Mouse (Mus musculus): ENCODE measurements around the gene Fmnl2. TPM values are rescaled to one million over a fixed set of nuclear protein-coding genes. Genes with fewer than 3 reads are reported as not detected.

The Fmnl2 gene
- polyA plus RNA-seq, 1 experiment from 2014 or later = 13.7 TPM

GRCm38 (mm10) chr2:52843861-52844260, 13.8 kb upstream of the Fmnl2 start:
- no peak for ATAC-seq (ENCODE audit: insufficient number of reproducible peaks, insufficient read depth, low FRiP score, low TSS enrichment, low read depth)
- WGBS = 68% methylated on average over 2 of the region's 2 CpGs
- peaks cover 2% of the 10 kb centered on the region; the same call in 1 of the 2 replicates for H3K4me1 ChIP-seq

GRCm38 (mm10) chr2:52844936-52845752, 12.5 kb upstream of the Fmnl2 start:
- ATAC-seq (ENCODE audit: insufficient number of reproducible peaks, insufficient read depth, low FRiP score, low TSS enrichment, low read depth) = no peak
- no peak overlapping the region for H3K27ac ChIP-seq

More at GRCm38 (mm10) chr2:52843861-52844260, 13.8 kb upstream of the Fmnl2 start:
- Histone ChIP-seq H3K36me3 (no peaks in the 10 kb centered on the region), H3K9me3 (no peaks in the 10 kb centered on the region), H3K9ac (no peak overlapping the region), H3K4me2 (no peak overlapping the region), H3K27ac (no peak overlapping the region), H3K27me3 (peaks cover 7% of the 10 kb centered on the region; the same call in 1 of the 2 replicates), H3K4me3 (no peak overlapping the region)

GRCm38 (mm10) chr2:52846506-52846905, 11.2 kb upstream of the Fmnl2 start:
- H3K36me3 ChIP-seq = no peaks in the 10 kb centered on the region
- ATAC-seq (ENCODE audit: insufficient number of reproducible peaks, insufficient read depth, low FRiP score, low TSS enrichment, low read depth) = no peak
- H3K9me3 ChIP-seq = no peaks in the 10 kb centered on the region
- H3K4me3 ChIP-seq = no peak overlapping the region
- H3K4me1 ChIP-seq = peaks cover 6% of the 10 kb centered on the region; the same call in 1 of the 2 replicates
- peaks cover 7% of the 10 kb centered on the region; the same call in 1 of the 2 replicates for H3K27me3 ChIP-seq
- no peak overlapping the region for H3K4me2 ChIP-seq
- H3K9ac ChIP-seq = no peak overlapping the region
- H3K27ac ChIP-seq = no peak overlapping the region
- WGBS = 32% methylated on average over 3 of the region's 3 CpGs

More at GRCm38 (mm10) chr2:52844936-52845752, 12.5 kb upstream of the Fmnl2 start:
- peaks cover 6% of the 10 kb centered on the region; the same call in 1 of the 2 replicates for H3K4me1 ChIP-seq
- H3K36me3 ChIP-seq = no peaks in the 10 kb centered on the region
- H3K4me3 ChIP-seq = no peak overlapping the region
- no peak overlapping the region for H3K9ac ChIP-seq
- no peak overlapping the region for H3K4me2 ChIP-seq
- WGBS = 65% methylated on average over 14 of the region's 14 CpGs
- H3K9me3 ChIP-seq = no peaks in the 10 kb centered on the region
- peaks cover 7% of the 10 kb centered on the region; the same call in 1 of the 2 replicates for H3K27me3 ChIP-seq

GRCm38 (mm10) chr2:52849092-52849491, 8.6 kb upstream of the Fmnl2 start:
- Histone ChIP-seq H3K4me2 (no peak overlapping the region), H3K27me3 (peaks cover 7% of the 10 kb centered on the region; the same call in 1 of the 2 replicates), H3K9ac (no peak overlapping the region), H3K9me3 (no peaks in the 10 kb centered on the region), H3K4me1 (peaks cover 6% of the 10 kb centered on the region; the same call in 1 of the 2 replicates), H3K36me3 (no peaks in the 10 kb centered on the region), H3K27ac (no peak overlapping the region), H3K4me3 (no peak overlapping the region)
- no peak for ATAC-seq (ENCODE audit: insufficient number of reproducible peaks, insufficient read depth, low FRiP score, low TSS enrichment, low read depth)
- 65% methylated on average over 3 of the region's 3 CpGs for WGBS

GRCm38 (mm10) chr2:52858529-52859465, 1.1 kb downstream of the Fmnl2 start:
- H3K9ac ChIP-seq = peak overlapping the region; percentile 86
- peak overlapping the region; percentile 79 for H3K4me2 ChIP-seq
- WGBS = 1% methylated on average over 46 of the region's 46 CpGs
- H3K27ac ChIP-seq = peak overlapping the region; percentile 90
- no peaks in the 10 kb centered on the region for H3K27me3 ChIP-seq
- peak; percentile 13; the same call in 1 of the 2 replicates for ATAC-seq (ENCODE audit: insufficient number of reproducible peaks, insufficient read depth, low FRiP score, low TSS enrichment, low read depth)
- H3K9me3 ChIP-seq = no peaks in the 10 kb centered on the region
- peak overlapping the region; percentile 85 for H3K4me3 ChIP-seq
- peaks cover 37% of the 10 kb centered on the region for H3K4me1 ChIP-seq
- no peaks in the 10 kb centered on the region for H3K36me3 ChIP-seq

GRCm38 (mm10) chr2:52859466-52859840, 1.8 kb downstream of the Fmnl2 start:
- Histone ChIP-seq H3K27me3 (no peaks in the 10 kb centered on the region), H3K27ac (peak overlapping the region; percentile 90)

GRCm38 (mm10) chr2:52860111-52860775, 2.6 kb downstream of the Fmnl2 start:
- H3K36me3 ChIP-seq = no peaks in the 10 kb centered on the region
- no peaks in the 10 kb centered on the region for H3K27me3 ChIP-seq
- H3K9ac ChIP-seq = peak overlapping the region; percentile 86
- H3K4me3 ChIP-seq = peak overlapping the region; percentile 85
- H3K4me2 ChIP-seq = peak overlapping the region; percentile 79
- peak overlapping the region; percentile 90 for H3K27ac ChIP-seq
- no peaks in the 10 kb centered on the region for H3K9me3 ChIP-seq
- ATAC-seq (ENCODE audit: insufficient number of reproducible peaks, insufficient read depth, low FRiP score, low TSS enrichment, low read depth) = no peak
- WGBS = 8% methylated on average over 8 of the region's 8 CpGs
- H3K4me1 ChIP-seq = peaks cover 37% of the 10 kb centered on the region

More at GRCm38 (mm10) chr2:52859466-52859840, 1.8 kb downstream of the Fmnl2 start:
- WGBS = 2% methylated on average over 7 of the region's 7 CpGs
- Histone ChIP-seq H3K4me3 (peak overlapping the region; percentile 85), H3K4me2 (peak overlapping the region; percentile 79), H3K9me3 (no peaks in the 10 kb centered on the region), H3K36me3 (no peaks in the 10 kb centered on the region), H3K9ac (peak overlapping the region; percentile 86), H3K4me1 (peaks cover 37% of the 10 kb centered on the region)
- ATAC-seq (ENCODE audit: insufficient number of reproducible peaks, insufficient read depth, low FRiP score, low TSS enrichment, low read depth) = no peak

GRCm38 (mm10) chr2:52862046-52862759, 4.5 kb downstream of the Fmnl2 start:
- WGBS = 85% methylated on average over 9 of the region's 9 CpGs
- H3K27ac ChIP-seq = no peak overlapping the region
- no peak overlapping the region for H3K9ac ChIP-seq
- H3K4me2 ChIP-seq = no peak overlapping the region
- peaks cover 39% of the 10 kb centered on the region for H3K4me1 ChIP-seq
- H3K4me3 ChIP-seq = no peak overlapping the region
- H3K27me3 ChIP-seq = no peaks in the 10 kb centered on the region
- H3K9me3 ChIP-seq = 0 out of 2 replicates have a peak, but pooled peaks cover under 1% of the 10 kb centered on the region
- no peak for ATAC-seq (ENCODE audit: insufficient number of reproducible peaks, insufficient read depth, low FRiP score, low TSS enrichment, low read depth)
- peaks cover 6% of the 10 kb centered on the region for H3K36me3 ChIP-seq

GRCm38 (mm10) chr2:52862760-52863124, 5.1 kb downstream of the Fmnl2 start:
- Histone ChIP-seq H3K27ac (no peak overlapping the region), H3K36me3 (peaks cover 11% of the 10 kb centered on the region), H3K27me3 (no peaks in the 10 kb centered on the region), H3K9me3 (0 out of 2 replicates have a peak, but pooled peaks cover 5% of the 10 kb centered on the region), H3K9ac (no peak overlapping the region), H3K4me1 (peaks cover 41% of the 10 kb centered on the region), H3K4me2 (no peak overlapping the region), H3K4me3 (no peak overlapping the region)
- WGBS = 74% methylated on average over 4 of the region's 4 CpGs
- ATAC-seq (ENCODE audit: insufficient number of reproducible peaks, insufficient read depth, low FRiP score, low TSS enrichment, low read depth) = no peak

- 89% methylated on average over 7 of the region's 7 CpGs for WGBS
- no peak overlapping the region for H3K27ac ChIP-seq
- no peak overlapping the region for H3K4me2 ChIP-seq
- H3K9me3 ChIP-seq = 0 out of 2 replicates have a peak, but pooled peaks cover 5% of the 10 kb centered on the region
- H3K27me3 ChIP-seq = no peaks in the 10 kb centered on the region
- H3K4me3 ChIP-seq = no peak overlapping the region
- peaks cover 52% of the 10 kb centered on the region for H3K4me1 ChIP-seq
- ATAC-seq (ENCODE audit: insufficient number of reproducible peaks, insufficient read depth, low FRiP score, low TSS enrichment, low read depth) = no peak
- H3K9ac ChIP-seq = no peak overlapping the region
- peaks cover 20% of the 10 kb centered on the region for H3K36me3 ChIP-seq
These were observed 7.0 kb downstream of the Fmnl2 start for GRCm38 (mm10) chr2:52864635-52865034.

Measured in embryonic facial prominence, embryonic 13.5 days (tissue).